Mouse (Mus musculus) 3134 (cell line): ENCODE measurements around the gene Polr3e.
"Not testable (repeated sequence)": the region's sequence is repeated elsewhere in the genome, so short reads cannot be mapped to it uniquely, and the experiment has no call there.

ENCODE experiments used
- DNase-seq: peaks from one replicate; pipeline ENCODE4 v3.0.0-alpha.2; 2011; ENCODE audit warnings: low spot score; ENCODE audit not compliant: insufficient read length; ENCODE audit errors: extremely low read depth

Gene Polr3e

GRCm38 (mm10) chr7:120902931-120903330 is 14.6 kb upstream of the Polr3e start:
- no peak for DNase-seq

GRCm38 (mm10) chr7:120910172-120910571 is 7.4 kb upstream of the Polr3e start:
- DNase-seq = not testable (repeated sequence)

GRCm38 (mm10) chr7:120911268-120911667 is 6.3 kb upstream of the Polr3e start:
- not testable (repeated sequence) for DNase-seq

GRCm38 (mm10) chr7:120913332-120913731 is 4.2 kb upstream of the Polr3e start:
- DNase-seq = no peak

GRCm38 (mm10) chr7:120916262-120916875 is 1.2 kb upstream of the Polr3e start:
- no peak for DNase-seq

- DNase-seq = no peak
Measured at GRCm38 (mm10) chr7:120917279-120917591, 309 bp upstream of the Polr3e start.

- DNase-seq = peak; percentile 63
Measured at GRCm38 (mm10) chr7:120918526-120918962, 1.0 kb downstream of the Polr3e start.

GRCm38 (mm10) chr7:120933110-120933509 is 15.6 kb downstream of the Polr3e start:
- DNase-seq = no peak

- no peak for DNase-seq
Measured at GRCm38 (mm10) chr7:120933680-120934195, 16.2 kb downstream of the Polr3e start.

- no peak for DNase-seq
Measured at GRCm38 (mm10) chr7:120934716-120935115, 17.2 kb downstream of the Polr3e start.

GRCm38 (mm10) chr7:120936522-120936921 is 19.0 kb downstream of the Polr3e start:
- no peak for DNase-seq

GRCm38 (mm10) chr7:120938206-120938605 is 20.7 kb downstream of the Polr3e start:
- DNase-seq = no peak

- DNase-seq = no peak
Measured at GRCm38 (mm10) chr7:120940343-120940742, 22.8 kb downstream of the Polr3e start.

- no peak for DNase-seq
Measured at GRCm38 (mm10) chr7:120941214-120941613, 23.7 kb downstream of the Polr3e start.

- DNase-seq = no peak
Measured at GRCm38 (mm10) chr7:120942506-120942905, 25.0 kb downstream of the Polr3e start.

GRCm38 (mm10) chr7:120943936-120944509 is 26.5 kb downstream of the Polr3e start:
- no peak for DNase-seq

- DNase-seq = not testable (repeated sequence)
Measured at GRCm38 (mm10) chr7:120953591-120953990, 36.0 kb downstream of the Polr3e start.

GRCm38 (mm10) chr7:120960116-120960515 is 42.6 kb downstream of the Polr3e start:
- no peak for DNase-seq

GRCm38 (mm10) chr7:120960601-120961000 is 43.1 kb downstream of the Polr3e start:
- no peak for DNase-seq

GRCm38 (mm10) chr7:120961893-120962292 is 44.3 kb downstream of the Polr3e start:
- no peak for DNase-seq

- no peak for DNase-seq
Measured at GRCm38 (mm10) chr7:120963126-120963525, 45.6 kb downstream of the Polr3e start.

GRCm38 (mm10) chr7:120969221-120969620 is 51.7 kb downstream of the Polr3e start:
- DNase-seq = no peak
